Mouse (Mus musculus) testis, adult 2 months (tissue): Measurements from ENCODE around the gene Hip1. TPM values are rescaled to one million over a fixed set of nuclear protein-coding genes. Genes with fewer than 3 reads are reported as not detected.
A peak's percentile ranks its signal among the peaks of the same experiment; 100 is the strongest.

Experiments
- H3K27ac ChIP-seq: fragments of 200-500 bp; 2 replicates; pipeline ENCODE4 v1.5.1; 2012; ENCODE audit warnings: low read depth, low read length; ENCODE audit not compliant: control insufficient read depth, insufficient read depth
- H3K27me3 ChIP-seq: fragments of 200-500 bp; 2 replicates; pipeline ENCODE4 v1.6.1; 2012; ENCODE audit warnings: mild to moderate bottlenecking, low read length, moderate library complexity; ENCODE audit not compliant: control insufficient read depth, insufficient read depth
- H3K36me3 ChIP-seq: fragments of 200-500 bp; 2 replicates; pipeline ENCODE4 v1.6.1; 2012; ENCODE audit warnings: mild to moderate bottlenecking, low read length; ENCODE audit not compliant: control insufficient read depth, insufficient read depth
- H3K4me1 ChIP-seq: fragments of 200-500 bp; 2 replicates; pipeline ENCODE4 v1.6.1; 2012; ENCODE audit warnings: low read length; ENCODE audit not compliant: control insufficient read depth, insufficient read depth
- H3K4me3 ChIP-seq: fragments of 200-500 bp; 2 replicates; pipeline ENCODE4 v1.5.1; 2012; ENCODE audit warnings: low read depth, mild to moderate bottlenecking, low read length, moderate library complexity, mixed read lengths; ENCODE audit not compliant: control insufficient read depth
- CTCF ChIP-seq: fragments of 200-500 bp; IDR thresholded peaks from 2 replicates; pipeline ENCODE4 v1.5.1; 2012; ENCODE audit warnings: low read depth, mild to moderate bottlenecking, inconsistent platforms, low read length, moderate library complexity; ENCODE audit not compliant: control insufficient read depth, insufficient read depth, insufficient replicate concordance
- POLR2A ChIP-seq: fragments of 200-500 bp; IDR thresholded peaks from 2 replicates; pipeline ENCODE4 v1.6.1; 2012; ENCODE audit warnings: low read depth, mild to moderate bottlenecking, inconsistent platforms, low read length, moderate library complexity; ENCODE audit not compliant: control insufficient read depth
- polyA plus RNA-seq: library from polyadenylated mRNA; depleted of rRNA; stranded (reverse); fragments of >200 nt; gene quantifications from 2 replicates; pipeline ENCODE4 v1.2.3, GENCODE M21; 2012; rRNA removed

The Hip1 gene
- polyA plus RNA-seq, 1 experiment, result 8.9 TPM

DNA sequence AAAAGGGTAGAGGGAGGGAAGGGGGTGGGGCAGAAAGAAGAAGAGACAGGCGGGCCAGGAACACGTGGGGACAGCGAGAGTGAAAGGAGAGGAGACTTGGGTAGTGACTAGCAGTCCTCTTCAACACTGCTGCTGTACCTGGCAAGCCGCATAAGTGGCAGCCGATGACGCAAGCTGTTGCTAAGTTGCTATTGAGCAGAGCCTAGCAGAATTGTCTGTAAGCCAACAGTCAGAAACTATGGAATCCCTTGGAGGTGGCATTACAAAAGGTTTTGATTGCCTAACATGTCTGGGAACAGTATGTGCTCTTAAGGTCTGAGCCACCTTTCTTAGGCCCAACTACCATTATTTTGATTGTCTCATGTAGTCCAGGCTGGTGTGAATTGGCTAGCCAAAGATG is 176.6 kb downstream of the Hip1 start:
- no peak overlapping the region for H3K4me3 ChIP-seq
- H3K27me3 ChIP-seq, result no peaks in the 10 kb centered on the region
- no peak for TF ChIP-seq CTCF
- TF ChIP-seq POLR2A, result no peak
- no peaks in the 10 kb centered on the region for H3K36me3 ChIP-seq
- no peak overlapping the region for H3K27ac ChIP-seq
- H3K4me1 ChIP-seq, result peaks cover 6% of the 10 kb centered on the region

DNA sequence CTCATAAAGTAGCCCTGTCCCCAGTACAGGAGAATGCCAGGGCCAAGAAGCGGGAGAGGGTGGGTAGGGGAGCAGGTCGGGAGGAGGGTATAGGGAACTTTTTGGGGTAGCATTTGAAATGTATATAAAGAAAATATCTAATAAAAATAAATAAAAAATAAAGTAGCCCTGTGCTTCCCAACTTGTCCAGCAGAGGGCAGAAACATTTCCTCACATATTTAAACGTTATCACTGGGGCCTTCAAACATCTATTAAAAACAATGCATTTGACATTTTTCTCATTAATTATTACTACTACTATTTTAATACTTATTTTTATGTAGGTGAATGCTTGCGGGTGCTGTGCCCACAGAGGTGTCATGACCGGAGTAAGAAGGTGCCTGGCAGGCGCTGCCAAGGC is 177.1 kb downstream of the Hip1 start:
- H3K36me3 ChIP-seq, result no peaks in the 10 kb centered on the region
- H3K27me3 ChIP-seq, result no peaks in the 10 kb centered on the region
- H3K4me1 ChIP-seq, result peaks cover 6% of the 10 kb centered on the region
- no peak for TF ChIP-seq POLR2A
- TF ChIP-seq CTCF, result no peak
- no peak overlapping the region for H3K4me3 ChIP-seq
- no peak overlapping the region for H3K27ac ChIP-seq

DNA sequence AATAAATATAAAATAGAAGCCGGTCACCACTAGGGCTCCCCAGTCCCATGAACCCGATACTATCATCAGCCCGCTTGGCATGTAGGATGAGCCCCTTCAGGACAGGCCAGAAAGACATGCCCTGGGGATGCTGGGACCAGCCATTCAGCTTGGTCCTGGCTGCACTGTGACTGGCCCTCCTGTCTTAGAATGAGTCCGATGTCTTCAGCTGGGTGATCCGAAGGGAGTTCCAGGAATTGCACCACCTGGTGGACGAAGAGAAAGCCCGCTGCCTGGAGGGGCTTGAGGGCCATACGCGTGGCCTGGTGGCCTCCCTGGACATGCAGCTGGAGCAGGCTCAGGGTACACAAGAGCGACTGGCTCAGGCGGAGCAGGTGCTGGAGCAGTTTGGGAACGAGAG is 181.4 kb downstream of the Hip1 start:
- Histone ChIP-seq H3K4me3 (no peak overlapping the region), H3K4me1 (peaks cover 11% of the 10 kb centered on the region), H3K27ac (no peak overlapping the region), H3K27me3 (no peaks in the 10 kb centered on the region), H3K36me3 (no peaks in the 10 kb centered on the region)
- TF ChIP-seq POLR2A (no peak), CTCF (peak; percentile 61)

DNA sequence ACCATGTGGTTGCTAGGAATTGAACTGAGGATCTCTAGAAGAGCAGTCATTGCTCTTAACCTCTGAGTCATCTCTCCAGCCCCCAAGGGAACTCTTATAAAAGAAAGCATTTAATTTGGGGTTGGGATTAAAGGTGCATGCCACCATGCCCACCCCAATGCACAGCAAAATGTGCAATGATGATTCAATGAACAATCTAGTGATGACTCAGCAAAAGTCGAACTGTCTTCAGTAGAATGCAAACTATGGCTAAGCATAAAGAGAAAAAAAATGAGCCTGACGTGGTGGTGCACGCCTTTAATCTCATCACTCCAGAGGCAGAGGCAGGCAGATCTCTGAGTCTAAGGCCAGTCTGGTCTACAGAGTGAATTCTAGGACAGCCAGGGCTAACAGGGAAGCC is 182.3 kb downstream of the Hip1 start:
- H3K27ac ChIP-seq, result no peak overlapping the region
- peaks cover 10% of the 10 kb centered on the region for H3K4me1 ChIP-seq
- TF ChIP-seq CTCF (no peak), POLR2A (no peak)
- H3K36me3 ChIP-seq, result no peaks in the 10 kb centered on the region
- H3K4me3 ChIP-seq, result no peak overlapping the region
- H3K27me3 ChIP-seq, result no peaks in the 10 kb centered on the region

DNA sequence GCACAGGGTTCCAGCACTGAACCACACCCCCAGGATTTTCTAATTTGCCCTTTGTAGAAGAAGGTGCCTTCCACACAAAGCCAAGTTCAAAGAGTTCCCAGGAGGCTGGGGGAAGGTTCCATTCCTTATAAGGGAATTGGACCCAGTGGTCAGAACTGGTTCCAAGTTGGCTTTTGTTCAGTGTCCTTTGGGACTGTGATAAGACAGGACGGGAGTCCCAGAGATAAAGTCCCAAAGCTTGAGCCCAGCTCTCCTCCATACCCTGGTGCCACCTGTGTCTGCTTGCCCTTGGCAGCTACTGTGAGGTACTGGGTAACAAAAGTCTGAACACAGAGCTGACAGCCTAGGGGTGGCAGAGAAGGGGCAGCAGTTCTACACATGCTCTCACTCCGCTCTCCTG is 185.1 kb downstream of the Hip1 start:
- Histone ChIP-seq H3K27ac (no peak overlapping the region), H3K4me3 (no peak overlapping the region), H3K4me1 (peaks cover 10% of the 10 kb centered on the region), H3K27me3 (no peaks in the 10 kb centered on the region), H3K36me3 (no peaks in the 10 kb centered on the region)
- TF ChIP-seq CTCF (no peak), POLR2A (no peak)

DNA sequence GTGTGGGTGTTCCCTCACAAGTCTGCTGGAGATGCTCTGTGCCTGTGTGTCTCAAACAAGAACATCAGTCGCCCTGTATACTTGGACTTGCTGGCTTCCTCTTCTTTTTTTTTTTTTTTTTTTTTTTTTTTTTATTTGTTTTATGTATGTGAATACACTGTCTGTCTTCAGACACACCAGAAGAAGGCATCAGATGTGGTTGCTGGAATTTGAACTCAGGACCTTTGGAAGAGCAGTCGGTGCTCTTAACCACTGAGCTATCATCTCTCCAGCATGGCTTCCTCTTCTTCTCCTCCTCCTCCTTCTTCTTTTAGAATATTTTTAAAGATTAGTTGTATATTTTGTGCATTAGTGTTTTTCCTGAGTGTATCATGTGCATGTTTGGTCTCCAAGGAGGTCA is 187.4 kb downstream of the Hip1 start:
- no peak for TF ChIP-seq CTCF
- TF ChIP-seq POLR2A, result no peak
- Histone ChIP-seq H3K27me3 (no peaks in the 10 kb centered on the region), H3K4me1 (peaks cover 19% of the 10 kb centered on the region), H3K4me3 (no peak overlapping the region), H3K36me3 (no peaks in the 10 kb centered on the region), H3K27ac (no peak overlapping the region)

Other genes starting within 250 kb of the Hip1 start
- gene Fkbp6, start 195.1 kb downstream of the Hip1 start, polyA plus RNA-seq, result 71.8 and 87.2 TPM in 2 replicates
- gene Trim50, start 191.8 kb downstream of the Hip1 start, polyA plus RNA-seq, result 0.78 and 0.99 TPM in 2 replicates
- 16.0 and 16.5 TPM in 2 replicates for gene Nsun5, start 175.2 kb downstream of the Hip1 start, polyA plus RNA-seq
- gene Pom121, start 150.6 kb downstream of the Hip1 start, polyA plus RNA-seq, result 97.5 and 107 TPM in 2 replicates
- not detected in 2 replicates for gene Ccl26, start 18.4 kb upstream of the Hip1 start, polyA plus RNA-seq
- gene Ccl24, start 27.9 kb upstream of the Hip1 start, polyA plus RNA-seq, result 0.15 and 0.23 TPM in 2 replicates
- gene Rhbdd2, start 87.5 kb upstream of the Hip1 start, polyA plus RNA-seq, result 53.7 and 64.0 TPM in 2 replicates
- 22.9 and 26.1 TPM in 2 replicates for gene Por, start 124.9 kb upstream of the Hip1 start, polyA plus RNA-seq
- gene Tmem120a, start 199.3 kb upstream of the Hip1 start, polyA plus RNA-seq, result 182 and 184 TPM in 2 replicates
- 70.9 and 81.5 TPM in 2 replicates for gene Styxl1, start 233.3 kb upstream of the Hip1 start, polyA plus RNA-seq
- 68.7 and 75.6 TPM in 2 replicates for gene Mdh2, start 233.4 kb upstream of the Hip1 start, polyA plus RNA-seq